Comparison of ENCODE assay signal across 12 mouse cellular contexts in genomic region chr14:13151672-13152071, GRCm38 (mm10).
"Had no signal": no experiment of that assay in that cellular context is flagged by ENCODE, and none has a peak within 500 bp of the region (broad histone marks: within the 10 kb centered on the region; RNA-seq: fewer than 3 reads in every experiment).

No protein-coding gene starts in this region.

- DNase-seq: gastrocnemius, postnatal 25 days; heart, adult 2 months; heart, postnatal 14 days; heart, postnatal 36 days; kidney, adult 11 months; kidney, adult 2 months; kidney, adult 9 months; kidney, postnatal 14 days; kidney, postnatal 36 days; layer of hippocampus, adult 9-11 months; layer of hippocampus, postnatal 36 days; left cerebral cortex, postnatal 4 days had no signal
